Mouse (Mus musculus) kidney, adult 2 months (tissue): ENCODE measurements around the gene Mxd3.

Experiments used
- CTCF ChIP-seq: fragments of 200-500 bp; conservative IDR thresholded peaks from 2 replicates; pipeline ENCODE4 v1.5.1; 2011; ENCODE audit warnings: low read depth, mild to moderate bottlenecking, control low read depth, low read length, moderate library complexity, mixed read lengths; ENCODE audit not compliant: insufficient read depth, insufficient read length
- POLR2A ChIP-seq: fragments of 200-500 bp; IDR thresholded peaks from one replicate; pipeline ENCODE4 v1.6.1; 2011; ENCODE audit warnings: low read depth, low read length, control low read depth

GRCm38 (mm10) chr13:55329683-55330566 lies at the start of gene Mxd3:
- no peak for TF ChIP-seq POLR2A
- TF ChIP-seq CTCF = no peak
